Mouse (Mus musculus) heart, adult 2 months (tissue): ENCODE measurements around the gene Wdr47. TPM values are rescaled to one million over a fixed set of nuclear protein-coding genes. Genes with fewer than 3 reads are reported as not detected.
A peak's percentile ranks its signal among the peaks of the same experiment; 100 is the strongest.
"Not testable (repeated sequence)": the region's sequence is repeated elsewhere in the genome, so short reads cannot be mapped to it uniquely, and the experiment has no call there.

Experiments used
- DNase-seq, 2 experiments: peaks; one replicate each; pipeline ENCODE4 v3.0.0; 2021
- H3K27ac ChIP-seq: fragments of 200-600 bp; 2 replicates; pipeline ENCODE4 v1.8.1; 2022
- H3K27me3 ChIP-seq: fragments of 200-500 bp; 2 replicates; pipeline ENCODE4 v1.6.1; 2012; ENCODE audit warnings: mild to moderate bottlenecking, low read length, inconsistent platforms, mixed read lengths; ENCODE audit not compliant: control insufficient read depth, insufficient read depth
- H3K36me3 ChIP-seq: fragments of 200-500 bp; 2 replicates; pipeline ENCODE4 v1.6.1; 2012; ENCODE audit warnings: low read length, inconsistent platforms; ENCODE audit not compliant: control insufficient read depth, insufficient read depth
- H3K4me1 ChIP-seq: fragments of 200-500 bp; 2 replicates; pipeline ENCODE4 v1.6.1; 2011; ENCODE audit warnings: low read length; ENCODE audit not compliant: control insufficient read depth, insufficient read depth
- H3K4me3 ChIP-seq: fragments of 200-600 bp; 2 replicates; pipeline ENCODE4 v1.8.1; 2022
- H3K79me2 ChIP-seq: fragments of 200-500 bp; replicated peaks from 2 replicates; pipeline ENCODE4 v1.6.1; 2012; ENCODE audit warnings: mild to moderate bottlenecking, inconsistent platforms, low read length, moderate library complexity, mixed read lengths; ENCODE audit not compliant: control insufficient read depth, insufficient read depth
- H3K9ac ChIP-seq: fragments of 200-500 bp; 2 replicates; pipeline ENCODE4 v1.6.1; 2012; ENCODE audit warnings: low read depth, mild to moderate bottlenecking, control low read depth, inconsistent platforms, low read length, mixed read lengths
- CTCF ChIP-seq: fragments of 200-600 bp; IDR thresholded peaks from 2 replicates; pipeline ENCODE4 v1.8.1; 2022; ENCODE audit warnings: antibody characterized with exemption, mild to moderate bottlenecking, moderate library complexity
- EP300 ChIP-seq: fragments of 200-500 bp; IDR thresholded peaks from 2 replicates; pipeline ENCODE4 v1.6.1; 2011; ENCODE audit warnings: low read depth, low read length, control low read depth; ENCODE audit not compliant: insufficient read depth
- POLR2A ChIP-seq: fragments of 200-500 bp; IDR thresholded peaks from 2 replicates; pipeline ENCODE4 v1.6.1; 2011; ENCODE audit warnings: mild to moderate bottlenecking, low read depth, low read length, control low read depth; ENCODE audit not compliant: insufficient read depth
- WGBS: fragments of 180-500 bp; shearing (Covaris S2); methylation state at CpG from one replicate; pipeline ENCODE4 v1.1.7; 2018; 5-methylcytosine and 5-hydroxymethylcytosine counted together
- intact Hi-C: fragments of 180-260 bp; cut with DNase I; formaldehyde crosslinking; loops from one replicate; pipeline ENCODE4 v1.15.1; 2025
- polyA plus RNA-seq: library from polyadenylated mRNA; depleted of rRNA; stranded (reverse); fragments of >200 nt; gene quantifications from 2 replicates; pipeline ENCODE4 v1.2.3, GENCODE M21; 2012
- total RNA-seq, 2 experiments: library from RNA; stranded (reverse); gene quantifications; 2 replicates each; pipeline ENCODE4 v1.2.3; 2021

The Wdr47 gene
- total and polyA plus RNA-seq, 3 experiments: 3.7 to 9.2 (median 8.2) TPM

GRCm38 (mm10) chr3:108644856-108645255 is 53.8 kb downstream of the Wdr47 start:
- Histone ChIP-seq H3K27ac (no peak overlapping the region), H3K36me3 (no peaks in the 10 kb centered on the region), H3K4me1 (no peaks in the 10 kb centered on the region), H3K79me2 (no peaks in the 10 kb centered on the region), H3K9ac (no peak overlapping the region), H3K27me3 (no peaks in the 10 kb centered on the region), H3K4me3 (no peak overlapping the region)
- no peak for DNase-seq
- TF ChIP-seq EP300 (no peak), CTCF (no peak), POLR2A (no peak)
- WGBS: 94% methylated on average over 3 of the region's 3 CpGs
- intact Hi-C loops: no loop called here

- Histone ChIP-seq H3K9ac (no peak overlapping the region), H3K27ac (no peak overlapping the region), H3K4me3 (no peak overlapping the region), H3K36me3 (no peaks in the 10 kb centered on the region), H3K79me2 (no peaks in the 10 kb centered on the region), H3K4me1 (no peaks in the 10 kb centered on the region), H3K27me3 (no peaks in the 10 kb centered on the region)
- WGBS: 77% methylated on average over 7 of the region's 7 CpGs
- TF ChIP-seq CTCF (no peak), POLR2A (no peak), EP300 (no peak)
- DNase-seq: no peak
- intact Hi-C loops: no loop called here
These were observed 55.0 kb downstream of the Wdr47 start for GRCm38 (mm10) chr3:108646036-108646435.

GRCm38 (mm10) chr3:108647681-108648080 is 56.6 kb downstream of the Wdr47 start:
- intact Hi-C loops: not testable (repeated sequence)

GRCm38 (mm10) chr3:108652866-108653642 is 62.0 kb downstream of the Wdr47 start:
- no peak for DNase-seq
- no peak for TF ChIP-seq POLR2A
- peak; percentile 40 for TF ChIP-seq CTCF
- H3K36me3 ChIP-seq: no peaks in the 10 kb centered on the region
- H3K27ac ChIP-seq: peak overlapping the region; percentile 67
- H3K4me1 ChIP-seq: peaks cover 2% of the 10 kb centered on the region; the same call in 1 of the 2 replicates
- 15% methylated on average over 9 of the region's 9 CpGs for WGBS
- intact Hi-C loops: loop anchor here (2.0 to 10.0 kb wide), 4 partner anchors 61 to 238 kb away; partner anchors contain the start of genes Celsr2, Sars, Taf13 and Wdr47
- H3K4me3 ChIP-seq: peak overlapping the region; percentile 24; the same call in 1 of the 2 replicates
- H3K27me3 ChIP-seq: no peaks in the 10 kb centered on the region
- H3K79me2 ChIP-seq: peaks cover 1% of the 10 kb centered on the region; the same call in 1 of the 2 replicates
- no peak overlapping the region for H3K9ac ChIP-seq

More at GRCm38 (mm10) chr3:108647681-108648080, 56.6 kb downstream of the Wdr47 start:
- not testable (repeated sequence) for H3K27me3 ChIP-seq, H3K36me3 ChIP-seq, H3K4me1 ChIP-seq, H3K9ac ChIP-seq, H3K79me2 ChIP-seq, H3K4me3 ChIP-seq, H3K27ac ChIP-seq, DNase-seq
- WGBS: 51% methylated on average over 5 of the region's 5 CpGs

- Histone ChIP-seq H3K27ac (peak within 1 kb of the TSS; percentile 93), H3K4me1 (peaks cover 2% of the 10 kb centered on the region; the same call in 1 of the 2 replicates), H3K4me3 (peak within 1 kb of the TSS; percentile 98), H3K79me2 (peaks cover 1% of the 10 kb centered on the region; the same call in 1 of the 2 replicates), H3K36me3 (no peaks in the 10 kb centered on the region), H3K27me3 (no peaks in the 10 kb centered on the region), H3K9ac (peak within 1 kb of the TSS; percentile 100)
- intact Hi-C loops: loop anchor here (2.0 to 10.0 kb wide), 4 partner anchors 62 to 239 kb away; partner anchors contain the start of genes Celsr2, Sars, Taf13 and Wdr47
- TF ChIP-seq CTCF (no peak), EP300 (0 out of 2 replicates have a peak, but pooled peaks have one; percentile 47), POLR2A (peak; percentile 74)
- peak; percentile 97 to 100 for DNase-seq
- WGBS: under 1% methylated on average over 57 of the region's 57 CpGs
These were observed 62.8 kb downstream of the Wdr47 start, which contains the start of gene Clcc1 for GRCm38 (mm10) chr3:108653710-108654379. TSS of gene Clcc1 (plus strand) at chr3:108653913.
